Mouse (Mus musculus) kidney, postnatal 25 days (tissue): ENCODE results near the gene Cd300ld2.
"Not testable (repeated sequence)": the region's sequence is repeated elsewhere in the genome, so short reads cannot be mapped to it uniquely, and the experiment has no call there.

Experiments
- DNase-seq, 2 experiments: peaks; one replicate each; pipeline ENCODE4 v3.0.0; 2021; ENCODE audit warnings: mixed read lengths in 2 of 2

The Cd300ld2 gene

GRCm38 (mm10) chr11:115016093-115016492 is at the start of gene Cd300ld2:
Gene Cd300ld2, minus strand, starts transcription at chr11:115016193.
- not testable (repeated sequence) for DNase-seq

GRCm38 (mm10) chr11:115062077-115062476 is 46.1 kb upstream of the Cd300ld2 start, which contains the start of gene Cd300e:
Gene Cd300e, minus strand, starts transcription at chr11:115062177.
- no peak for DNase-seq

- DNase-seq = no peak
These were observed 43.8 kb upstream of the Cd300ld2 start for GRCm38 (mm10) chr11:115059797-115060196.

- DNase-seq = no peak
These were observed 42.7 kb upstream of the Cd300ld2 start for GRCm38 (mm10) chr11:115058701-115059100.

- DNase-seq = no peak
These were observed 38.5 kb upstream of the Cd300ld2 start for GRCm38 (mm10) chr11:115054537-115054936.

- DNase-seq = no peak
These were observed 37.0 kb upstream of the Cd300ld2 start for GRCm38 (mm10) chr11:115052991-115053390.

- DNase-seq = peak in 1 of 2 experiments; percentile 68
These were observed 36.2 kb upstream of the Cd300ld2 start for GRCm38 (mm10) chr11:115052206-115052605.

DNA sequence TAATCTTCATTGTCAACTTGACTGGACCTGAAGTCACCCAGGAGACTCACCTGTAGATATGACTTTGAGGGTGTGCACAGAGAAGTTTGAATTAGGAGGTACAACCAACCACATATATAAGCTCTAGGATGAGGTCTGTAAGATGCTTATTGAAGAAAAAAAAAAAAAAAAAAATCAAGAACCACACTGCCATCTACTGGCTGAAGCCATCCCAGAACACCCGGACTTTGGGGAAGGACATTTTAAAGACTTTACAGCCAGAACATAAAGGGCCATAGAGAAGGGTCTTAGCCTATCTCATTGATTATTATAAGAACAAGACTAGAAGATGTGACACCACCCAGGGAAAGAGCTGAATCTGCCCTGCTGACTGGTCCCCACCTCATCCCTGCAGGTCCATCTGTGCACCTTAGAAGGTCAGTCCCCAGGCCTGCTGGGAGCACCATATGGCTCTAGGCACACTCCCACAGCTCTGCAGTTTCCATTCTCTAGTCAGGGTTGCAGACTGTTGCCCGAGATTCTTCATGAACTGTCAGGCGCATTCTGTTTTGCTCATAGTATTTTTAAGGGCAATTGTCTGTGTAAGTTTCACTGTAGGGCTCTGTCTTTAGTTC is 33.4 kb upstream of the Cd300ld2 start:
- no peak for DNase-seq

DNA sequence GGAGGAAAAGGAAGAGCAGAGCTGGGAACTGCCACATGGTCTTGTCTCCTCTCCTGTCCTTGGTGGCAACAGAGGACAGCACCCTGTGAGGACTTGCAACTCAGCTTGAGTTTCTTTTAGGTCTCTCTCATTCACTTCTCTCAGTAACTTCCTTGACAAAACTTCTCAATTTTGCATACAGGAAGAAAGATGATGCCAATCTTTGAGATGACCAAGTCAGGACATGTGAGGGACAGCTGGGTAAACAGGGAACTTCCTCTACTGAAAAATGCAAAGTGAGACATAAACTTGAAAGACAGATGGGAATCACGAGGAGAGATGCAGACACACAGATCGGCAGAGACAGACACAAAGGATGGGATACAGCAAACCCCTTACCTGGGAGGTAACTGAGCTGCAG is 32.3 kb upstream of the Cd300ld2 start, which contains the start of gene Cd300ld3:
Gene Cd300ld3 (minus strand): TSS at position 151 of the 400 bp plus-strand sequence.
- DNase-seq = no peak

GRCm38 (mm10) chr11:115037669-115038068 is 21.7 kb upstream of the Cd300ld2 start, which contains the start of gene Cd300ld5:
Gene Cd300ld5, minus strand, starts transcription at chr11:115037769.
- DNase-seq = not testable (repeated sequence)

DNA sequence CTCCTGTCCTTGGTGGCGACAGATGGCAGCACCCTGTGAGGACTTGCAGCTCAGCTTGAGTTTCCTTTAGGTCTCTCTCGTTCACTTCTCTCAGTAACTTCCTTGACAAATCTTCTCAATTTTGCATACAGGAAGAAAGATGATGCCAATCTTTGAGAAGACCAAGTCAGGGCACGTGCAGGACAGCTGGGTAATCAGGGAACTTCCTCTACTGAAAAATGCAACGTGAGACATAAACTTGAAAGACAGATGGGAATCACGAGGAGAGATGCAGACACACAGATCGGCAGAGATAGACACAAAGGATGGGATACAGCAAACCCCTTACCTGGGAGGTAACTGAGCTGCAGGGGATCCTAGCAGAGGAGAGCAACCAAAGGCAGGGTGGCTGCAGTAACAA is 10.9 kb upstream of the Cd300ld2 start, which contains the start of gene Cd300ld4:
Gene Cd300ld4 (minus strand): TSS at position 101 of the 400 bp plus-strand sequence.
- not testable (repeated sequence) for DNase-seq

DNA sequence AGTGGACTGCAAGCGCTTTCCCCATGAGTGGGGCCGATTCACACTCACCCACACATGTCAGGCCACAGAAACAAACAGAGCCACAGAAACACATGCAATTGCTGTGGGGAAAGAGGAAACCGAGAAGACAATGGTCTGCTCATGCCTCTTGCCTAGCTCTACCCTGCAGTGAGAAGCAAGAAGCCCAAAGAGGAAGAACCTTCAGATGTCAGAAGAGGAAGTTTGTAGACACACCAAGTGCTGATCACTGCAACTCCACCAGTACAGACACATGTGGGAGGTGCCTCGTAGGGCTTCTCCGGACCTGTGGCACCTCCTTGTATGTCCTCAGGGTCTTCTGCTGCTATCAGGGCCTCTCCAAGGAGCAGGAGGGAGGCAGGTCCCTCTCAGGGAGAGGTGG is 11.9 kb downstream of the Cd300ld2 start:
- DNase-seq = no peak

DNA sequence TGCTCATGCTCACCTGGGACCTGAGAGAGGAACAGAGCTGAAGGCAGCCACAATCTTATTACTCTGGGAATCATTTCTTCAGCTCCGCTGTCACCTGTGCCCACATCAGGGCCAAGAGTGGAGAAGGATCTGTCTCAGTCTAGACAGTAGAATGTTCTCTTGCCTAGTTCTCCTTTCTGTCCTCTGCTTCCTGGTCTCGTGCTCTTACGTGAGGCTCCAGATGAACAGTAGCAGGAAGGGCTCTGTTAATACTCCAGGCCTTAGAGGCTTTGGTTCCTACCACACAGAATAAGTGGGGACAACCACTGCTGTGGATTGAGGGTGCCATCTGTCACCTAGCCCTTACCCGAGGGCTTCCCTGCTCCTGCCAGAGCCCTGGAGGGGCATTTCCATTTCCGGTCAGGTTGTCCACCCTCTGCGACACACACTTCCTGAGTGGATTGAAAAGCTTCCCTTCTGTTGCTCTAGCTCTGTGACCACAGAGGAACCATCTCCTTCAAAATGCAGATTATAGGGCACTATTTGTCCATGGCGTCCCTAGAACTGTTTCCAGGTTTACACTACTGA is 14.4 kb downstream of the Cd300ld2 start, which contains the start of gene Cd300c2:
Gene Cd300c2 (minus strand): TSS at position 407 of the 567 bp plus-strand sequence.
- DNase-seq = peak in 1 of 2 experiments; percentile 28

GRCm38 (mm10) chr11:114989793-114990192 is 26.2 kb downstream of the Cd300ld2 start, which contains the start of gene Cd300ld:
Gene Cd300ld, minus strand, starts transcription at chr11:114989922.
- DNase-seq = no peak

- DNase-seq = no peak
These were observed 34.1 kb downstream of the Cd300ld2 start for GRCm38 (mm10) chr11:114981866-114982265.

GRCm38 (mm10) chr11:114972726-114973125 is 43.3 kb downstream of the Cd300ld2 start:
- DNase-seq = no peak

DNA sequence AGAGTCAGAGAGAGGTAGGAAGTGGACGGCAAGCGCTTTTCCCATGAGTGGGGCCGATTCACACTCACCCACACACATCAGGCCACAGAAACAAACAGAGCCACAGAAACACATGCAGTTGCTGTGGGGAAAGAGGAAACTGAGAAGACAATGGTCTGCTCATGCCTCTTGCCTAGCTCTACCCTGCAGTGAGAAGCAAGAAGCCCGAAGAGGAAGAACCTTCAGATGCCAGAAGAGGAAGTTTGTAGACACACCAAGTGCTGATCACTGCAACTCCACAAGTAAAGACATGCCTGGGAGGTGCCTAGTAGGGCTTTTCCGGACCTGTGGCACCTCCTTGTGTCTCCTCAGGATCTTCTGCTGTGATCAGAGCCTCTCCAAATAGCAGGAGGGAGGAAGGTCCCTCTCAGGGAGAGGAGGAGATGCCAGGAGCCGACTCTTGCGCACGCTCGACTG is 47.2 kb downstream of the Cd300ld2 start, which contains the start of gene Cd300c:
Gene Cd300c (minus strand): TSS at position 406 of the 456 bp plus-strand sequence.
- no peak for DNase-seq

GRCm38 (mm10) chr11:114965182-114965828 is 50.7 kb downstream of the Cd300ld2 start:
- DNase-seq = no peak

- no peak for DNase-seq
These were observed 55.6 kb downstream of the Cd300ld2 start for GRCm38 (mm10) chr11:114960369-114960768.
